Mouse (Mus musculus) adrenal gland, postnatal 25 days (tissue): ENCODE results near the gene Snx13. TPM values are rescaled to one million over a fixed set of nuclear protein-coding genes. Genes with fewer than 3 reads are reported as not detected.
A peak's percentile ranks its signal among the peaks of the same experiment; 100 is the strongest.

Experiments used
- DNase-seq: peaks from one replicate; pipeline ENCODE4 v3.0.0; 2021; ENCODE audit warnings: mixed read lengths
- total RNA-seq: library from RNA; stranded (reverse); gene quantifications from 2 replicates; pipeline ENCODE4 v1.2.3, GENCODE M21; 2021

The Snx13 gene
- total RNA-seq, 1 experiment from 2014 or later: 42.9 TPM

DNA sequence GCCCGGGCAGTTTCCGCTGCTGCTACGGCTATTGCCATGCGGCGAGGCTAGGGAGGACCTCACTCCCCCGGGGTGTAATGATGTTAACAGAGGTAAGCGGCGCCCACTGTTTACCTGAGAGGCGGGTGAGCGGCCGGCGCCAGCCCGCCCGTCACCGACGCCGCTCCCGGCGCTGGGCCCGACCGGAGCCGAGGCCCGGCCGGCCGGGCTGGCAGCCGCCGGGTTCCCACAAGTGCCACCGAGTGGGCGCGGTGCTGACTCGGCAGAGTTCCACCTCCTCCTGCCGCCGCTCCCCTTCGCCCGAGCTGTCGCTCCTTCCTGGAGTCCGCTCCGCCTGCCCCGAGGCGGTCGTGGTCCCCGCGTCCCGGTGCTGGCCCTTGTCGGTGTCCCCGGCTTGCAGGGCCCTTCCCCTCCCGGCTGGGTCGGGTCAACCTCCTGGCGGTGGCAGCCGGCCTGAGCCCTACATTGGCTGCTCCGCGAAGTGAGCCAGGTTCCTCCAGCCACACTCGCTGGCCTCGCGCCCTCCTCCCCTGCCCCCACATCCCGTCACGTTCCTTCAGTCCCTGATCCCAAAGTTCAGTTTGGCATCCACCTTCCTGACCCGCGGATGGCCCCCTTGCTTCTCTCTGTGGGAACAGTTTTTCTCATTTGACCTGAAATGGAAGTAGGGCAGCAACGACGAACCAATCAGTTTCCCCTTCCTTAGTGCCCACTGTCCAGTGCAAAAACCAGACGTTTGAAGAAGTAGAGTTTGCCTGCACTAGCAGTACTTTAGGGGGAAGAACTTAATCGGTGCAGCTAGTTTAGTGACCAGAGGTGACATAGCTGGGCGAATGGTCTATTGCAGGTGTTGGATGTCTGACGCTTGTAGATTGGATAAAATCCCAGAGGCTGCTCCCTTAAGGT lies 587 bp downstream of the Snx13 start:
- peak; percentile 69 for DNase-seq

DNA sequence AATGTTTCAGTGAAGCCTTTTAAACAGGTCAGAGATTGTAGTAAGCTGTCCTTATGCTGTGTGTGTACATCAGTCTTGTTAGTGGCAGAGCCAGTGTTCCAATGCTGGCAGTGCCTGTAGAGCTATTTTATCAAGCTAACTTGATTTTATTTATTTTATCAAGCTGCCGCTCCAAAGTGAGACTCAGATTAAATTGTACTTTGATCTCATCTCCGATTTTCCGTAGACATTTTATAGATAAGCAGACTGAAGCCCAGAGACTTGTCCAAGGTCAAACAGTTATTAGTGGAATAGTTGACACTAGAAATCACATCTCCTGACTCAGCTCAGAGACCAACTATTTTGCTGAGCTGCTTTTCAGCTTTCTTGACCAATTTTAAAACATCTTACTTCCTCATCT lies 1.9 kb downstream of the Snx13 start:
- no peak for DNase-seq

DNA sequence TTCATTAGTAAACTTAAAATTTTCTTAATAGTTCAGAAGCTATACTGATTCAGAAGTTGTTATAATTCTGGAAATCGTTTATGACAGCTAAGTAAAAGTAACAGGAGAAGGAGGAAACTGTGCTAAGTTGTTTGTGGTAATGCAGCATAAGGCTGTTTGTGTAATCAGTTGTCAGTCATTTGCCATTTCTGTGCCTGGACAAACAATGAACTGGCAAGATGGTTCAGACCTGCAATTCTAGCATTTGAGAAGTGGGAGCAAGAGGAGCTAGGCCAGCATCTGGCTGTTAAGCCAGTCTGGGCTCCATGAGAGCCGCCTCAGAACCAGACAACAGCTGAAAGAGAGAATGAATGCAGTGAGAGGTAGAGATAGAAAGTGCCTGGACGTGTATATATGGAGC lies 3.5 kb downstream of the Snx13 start:
- DNase-seq: no peak

GRCm38 (mm10) chr12:35050964-35051758 lies 4.2 kb downstream of the Snx13 start:
- no peak for DNase-seq

DNA sequence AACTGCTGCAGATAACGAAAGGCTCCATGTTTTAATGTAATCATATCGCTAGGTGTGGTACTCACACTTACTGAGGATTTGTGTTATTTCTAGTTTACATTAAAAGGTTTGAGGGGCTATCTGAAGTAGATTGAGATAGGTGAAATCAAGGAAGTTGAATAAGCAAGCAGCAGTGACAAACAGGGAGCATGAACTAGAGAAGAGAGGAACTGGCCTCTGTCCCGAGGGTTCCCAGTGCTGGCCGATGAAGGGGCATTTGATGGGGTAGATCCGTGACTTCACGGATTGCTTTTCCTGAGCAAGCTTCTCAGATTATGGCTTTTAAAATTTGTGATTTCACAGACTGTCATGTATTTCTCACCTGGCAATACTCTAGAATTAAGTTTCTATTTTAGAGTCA lies 7.4 kb downstream of the Snx13 start:
- no peak for DNase-seq

DNA sequence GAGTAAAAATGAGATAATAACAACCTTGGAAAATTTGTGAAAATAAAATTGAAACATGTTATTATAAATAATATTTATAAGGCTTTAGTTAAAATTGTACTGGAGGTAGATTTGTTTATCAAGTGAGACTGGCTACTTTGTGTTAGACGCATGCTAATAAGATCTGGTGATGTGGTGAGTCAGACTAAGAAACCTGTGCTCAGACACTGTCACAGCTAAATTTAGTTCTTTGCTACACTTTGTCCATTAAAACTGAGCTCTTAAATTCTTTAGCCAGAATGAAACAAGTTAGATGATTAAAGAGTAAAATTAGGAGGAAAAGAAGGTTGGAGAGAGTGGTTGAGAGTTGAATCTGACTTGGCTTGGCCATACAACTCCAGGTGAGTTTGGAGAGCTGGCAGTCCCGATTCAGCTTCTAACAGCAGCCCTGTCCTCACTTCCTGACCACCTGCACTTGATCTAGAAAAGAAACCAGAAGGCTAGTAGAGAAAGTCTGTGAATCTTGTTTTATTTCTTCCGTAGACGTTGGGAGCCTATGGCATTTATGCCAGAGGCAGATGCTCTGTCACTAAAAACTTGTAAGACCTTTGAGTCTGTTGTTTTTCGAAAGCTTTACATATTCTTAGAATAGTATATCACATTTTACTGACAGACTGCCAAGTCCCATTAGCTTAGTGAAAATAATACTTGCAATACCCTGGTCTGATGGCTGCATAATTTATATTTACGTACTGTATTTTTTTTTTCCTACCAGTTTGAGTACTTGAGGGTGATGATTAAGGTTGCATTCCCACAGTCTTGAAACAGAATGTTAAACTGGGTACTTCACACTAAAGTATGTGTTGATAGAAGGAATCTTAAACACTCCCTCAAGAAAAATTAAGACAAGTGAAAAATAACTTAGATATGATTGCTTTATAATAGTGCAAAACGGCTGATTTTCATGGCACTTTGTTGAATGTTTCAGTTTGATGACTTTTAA lies 8.4 kb downstream of the Snx13 start:
- no peak for DNase-seq

- DNase-seq: no peak
Observed at GRCm38 (mm10) chr12:35063697-35064468, 16.9 kb downstream of the Snx13 start.

- no peak for DNase-seq
Observed at GRCm38 (mm10) chr12:35067621-35068020, 20.6 kb downstream of the Snx13 start.

GRCm38 (mm10) chr12:35071336-35071735 lies 24.4 kb downstream of the Snx13 start:
- no peak for DNase-seq

DNA sequence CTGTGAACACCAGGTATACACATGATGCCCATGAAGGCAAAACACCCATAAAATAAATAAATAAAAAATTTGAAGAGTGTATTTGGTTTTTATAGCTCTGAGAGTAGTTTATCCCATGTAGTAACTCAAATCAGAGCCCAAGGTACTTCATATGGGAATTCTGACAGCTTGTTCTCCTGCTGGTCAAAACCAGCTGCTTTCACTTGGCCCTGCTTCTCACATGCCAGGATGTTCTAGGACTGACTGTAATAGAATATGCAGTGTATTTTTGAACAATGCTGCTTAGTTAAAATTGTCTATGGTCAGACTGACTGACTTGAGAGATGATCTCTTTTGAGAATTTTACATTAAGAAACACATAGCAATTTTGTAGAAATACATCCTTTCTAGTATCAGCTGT lies 25.2 kb downstream of the Snx13 start:
- no peak for DNase-seq

GRCm38 (mm10) chr12:35075993-35076392 lies 29.0 kb downstream of the Snx13 start:
- DNase-seq: no peak

- no peak for DNase-seq
Observed at GRCm38 (mm10) chr12:35123549-35123948, 76.6 kb downstream of the Snx13 start.

- no peak for DNase-seq
Observed at GRCm38 (mm10) chr12:35153186-35153585, 106.2 kb downstream of the Snx13 start.

- no peak for DNase-seq
Observed at GRCm38 (mm10) chr12:35154149-35154548, 107.2 kb downstream of the Snx13 start.

DNA sequence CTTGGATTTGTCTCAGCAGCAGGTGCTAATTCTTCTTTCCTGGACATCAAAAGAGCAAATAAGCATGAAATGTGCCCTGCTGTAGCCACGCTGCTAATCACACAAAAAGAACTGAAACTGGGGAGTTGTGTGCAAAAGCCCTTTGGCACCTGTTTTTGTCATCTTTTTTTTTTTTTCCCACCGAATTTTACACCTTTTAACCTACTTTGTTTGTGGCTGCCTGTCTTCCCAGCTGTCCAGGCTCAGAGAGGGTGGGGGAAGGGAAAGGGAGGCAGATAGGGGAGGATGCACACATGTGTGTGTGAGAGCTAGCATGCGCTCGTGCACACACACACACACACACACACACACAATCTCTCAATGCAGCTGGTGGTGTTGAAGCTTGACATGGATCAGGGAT lies 110.3 kb downstream of the Snx13 start:
- DNase-seq: no peak

DNA sequence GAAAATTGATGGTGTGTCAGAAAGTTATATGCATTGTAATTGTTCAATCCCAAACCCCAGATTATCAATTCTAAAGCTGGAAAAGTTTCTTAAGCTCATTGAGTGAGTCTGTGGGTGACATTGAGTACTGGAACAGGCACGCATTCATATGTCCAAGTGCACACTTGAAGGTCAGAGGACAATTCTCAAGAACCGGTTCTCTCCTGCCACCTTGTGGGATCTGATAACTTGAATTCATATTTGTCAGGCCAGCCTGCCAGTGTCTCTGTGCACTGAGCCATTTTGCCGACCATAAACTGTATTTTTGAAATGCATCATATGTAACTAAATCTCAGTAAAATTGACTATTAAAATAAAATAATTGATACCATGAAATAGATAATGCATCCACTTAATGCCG lies 114.7 kb downstream of the Snx13 start:
- DNase-seq: no peak

GRCm38 (mm10) chr12:35170275-35170674 lies 123.3 kb downstream of the Snx13 start:
- no peak for DNase-seq

GRCm38 (mm10) chr12:35175938-35176337 lies 129.0 kb downstream of the Snx13 start:
- DNase-seq: peak; percentile 8

GRCm38 (mm10) chr12:35176628-35177027 lies 129.6 kb downstream of the Snx13 start:
- DNase-seq: no peak

DNA sequence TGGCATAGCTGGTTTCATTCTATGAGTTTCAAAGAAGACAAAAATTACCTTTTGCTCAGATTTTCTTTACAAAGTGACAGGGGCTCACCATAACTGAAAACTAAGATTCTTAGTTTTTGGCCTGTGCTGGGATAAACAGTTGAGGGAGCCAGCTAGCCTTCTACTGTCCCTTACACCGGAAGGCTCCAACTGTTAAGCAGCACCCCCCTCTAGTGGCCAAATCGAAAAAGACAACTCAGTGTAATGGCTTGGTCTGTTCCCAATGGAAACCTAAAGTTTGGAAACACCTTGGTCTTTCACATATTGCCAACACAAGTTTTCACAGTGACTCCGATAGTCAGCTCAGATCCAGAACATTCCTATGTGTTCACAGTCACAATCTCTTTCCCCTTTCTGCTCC lies 135.7 kb downstream of the Snx13 start:
- peak; percentile 77 for DNase-seq

GRCm38 (mm10) chr12:35184261-35184660 lies 137.3 kb downstream of the Snx13 start:
- DNase-seq: no peak
